Mouse (Mus musculus) CD4-positive, CD25-positive, alpha-beta regulatory T cell, adult 4 months (primary cell): Measurements from ENCODE around the gene Ube2d2b. TPM values are rescaled to one million over a fixed set of nuclear protein-coding genes. Genes with fewer than 3 reads are reported as not detected.

ENCODE experiments used
- ATAC-seq: one replicate; pipeline ENCODE4 v1.8.0; 2017
- polyA plus RNA-seq, 2 experiments: library from polyadenylated mRNA; unstranded; fragments of 100-300 nt; shearing (Covaris generic); gene quantifications; one replicate each; pipeline ENCODE4 v1.2.1; 2017

The Ube2d2b gene
- polyA plus RNA-seq, 2 experiments from 2014 or later = 0.32 TPM; not detected in 1

GRCm38 (mm10) chr5:107855546-107855945, 25.6 kb downstream of the Ube2d2b start:
- ATAC-seq = no peak

- peak; percentile 74 for ATAC-seq
Observed at GRCm38 (mm10) chr5:107858963-107859362, 29.1 kb downstream of the Ube2d2b start.

DNA sequence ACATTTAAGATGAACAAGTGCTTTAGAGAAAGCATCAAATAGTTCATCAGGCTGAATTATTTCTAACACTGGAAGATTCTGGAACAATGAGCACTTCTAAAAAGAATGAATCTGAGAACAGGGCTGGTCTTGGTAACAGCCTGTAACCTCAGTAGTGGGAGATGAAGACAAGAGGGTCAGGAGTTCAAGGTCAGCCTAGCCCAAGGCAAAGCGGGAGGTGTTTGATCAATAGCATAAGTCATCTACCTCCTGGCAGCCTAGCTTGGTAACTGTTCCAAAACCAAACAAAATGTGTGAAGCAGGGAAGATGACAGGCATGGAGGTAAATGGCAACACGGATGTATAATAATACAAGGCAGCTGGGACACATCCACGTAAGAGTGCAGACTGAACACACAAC, 34.1 kb downstream of the Ube2d2b start:
- no peak for ATAC-seq

DNA sequence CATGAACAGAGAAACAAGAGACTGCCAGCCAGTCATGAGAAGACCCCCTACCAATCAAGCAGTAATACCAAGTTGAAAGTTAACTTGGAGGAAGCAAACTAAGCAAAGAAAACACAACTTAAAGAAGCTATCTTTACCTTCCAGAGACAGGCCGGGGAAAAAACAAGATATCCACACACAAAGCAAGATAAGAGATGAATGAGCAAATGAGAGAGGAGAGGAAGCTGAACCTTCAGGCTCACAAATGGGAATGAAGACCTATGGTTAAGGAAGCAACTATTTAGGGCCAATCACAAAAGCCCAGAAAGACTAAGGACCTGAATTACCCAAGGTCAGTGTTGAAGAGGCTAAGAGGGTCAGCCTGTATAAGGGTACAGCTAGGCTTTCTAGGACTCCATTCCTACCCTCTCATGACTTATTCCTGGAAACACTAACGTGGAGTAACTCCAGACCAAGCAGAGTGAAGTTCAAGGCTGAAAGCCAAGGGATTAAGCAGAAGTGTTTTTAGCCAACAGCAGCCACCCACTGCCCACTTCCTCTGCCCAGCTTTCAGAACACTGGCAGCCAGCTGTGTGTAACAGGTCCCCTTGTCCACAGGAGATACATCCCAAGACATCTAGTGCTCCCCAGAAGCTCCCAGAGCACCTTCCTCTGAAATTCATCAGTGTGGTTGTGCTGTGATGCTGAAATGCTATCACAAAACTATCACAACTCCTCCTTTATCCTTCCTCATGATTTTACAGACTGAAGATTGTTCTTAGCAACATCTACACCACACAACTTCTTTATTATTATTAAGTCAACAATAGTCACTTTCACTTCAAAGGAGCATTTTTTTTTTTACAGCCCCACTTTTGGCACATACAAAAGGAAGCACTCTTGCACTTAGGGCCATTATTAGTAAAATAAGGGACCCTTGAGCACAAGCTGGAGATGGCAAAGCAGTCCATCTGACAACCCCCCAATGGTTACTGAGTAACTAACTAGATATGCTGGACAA, 36.5 kb downstream of the Ube2d2b start:
- no peak for ATAC-seq

- ATAC-seq = peak; percentile 79
Observed at GRCm38 (mm10) chr5:107867970-107868904, 38.3 kb downstream of the Ube2d2b start.

GRCm38 (mm10) chr5:107868905-107869424, 39.1 kb downstream of the Ube2d2b start:
- ATAC-seq = peak; percentile 68

GRCm38 (mm10) chr5:107869701-107870100, 39.8 kb downstream of the Ube2d2b start:
- no peak for ATAC-seq

- no peak for ATAC-seq
Observed at GRCm38 (mm10) chr5:107873330-107873729, 43.4 kb downstream of the Ube2d2b start.

- ATAC-seq = no peak
Observed at GRCm38 (mm10) chr5:107873886-107874302, 44.0 kb downstream of the Ube2d2b start.

DNA sequence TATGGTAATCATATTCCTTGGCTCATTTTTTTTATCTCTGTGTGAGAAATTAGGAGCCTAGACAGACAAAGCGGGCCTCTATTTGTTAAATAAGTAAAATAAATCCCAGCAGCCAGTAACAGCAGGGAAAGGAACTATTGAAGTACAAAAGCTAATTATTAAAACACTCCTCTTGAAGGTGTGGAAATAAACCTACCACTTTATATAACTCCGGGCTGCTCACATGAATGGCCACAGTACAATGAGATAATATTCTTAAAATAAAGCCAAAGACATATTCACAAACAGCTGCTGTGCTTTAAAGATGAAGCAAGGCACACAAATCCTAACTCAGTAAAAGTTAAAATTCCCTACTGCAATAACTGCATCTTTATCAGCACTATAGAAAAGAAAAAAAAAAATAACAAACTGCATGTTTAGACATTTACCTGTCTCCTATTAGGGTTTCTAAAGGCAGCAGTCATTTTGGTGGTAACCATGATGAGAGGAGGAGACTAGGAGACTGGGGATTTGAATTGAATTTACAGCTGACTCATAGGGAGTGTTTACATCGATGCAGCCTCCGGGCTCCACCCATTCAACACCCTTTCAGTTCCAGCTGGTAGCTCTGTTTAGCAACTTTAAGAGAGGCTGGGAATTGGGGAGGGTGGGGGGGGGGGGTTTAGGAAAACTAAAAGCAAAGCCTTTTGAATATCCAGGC, 44.8 kb downstream of the Ube2d2b start, which contains the start of gene Evi5:
Evi5 (minus strand) TSS at position 547 of the 700 bp plus-strand sequence.
- no peak for ATAC-seq

DNA sequence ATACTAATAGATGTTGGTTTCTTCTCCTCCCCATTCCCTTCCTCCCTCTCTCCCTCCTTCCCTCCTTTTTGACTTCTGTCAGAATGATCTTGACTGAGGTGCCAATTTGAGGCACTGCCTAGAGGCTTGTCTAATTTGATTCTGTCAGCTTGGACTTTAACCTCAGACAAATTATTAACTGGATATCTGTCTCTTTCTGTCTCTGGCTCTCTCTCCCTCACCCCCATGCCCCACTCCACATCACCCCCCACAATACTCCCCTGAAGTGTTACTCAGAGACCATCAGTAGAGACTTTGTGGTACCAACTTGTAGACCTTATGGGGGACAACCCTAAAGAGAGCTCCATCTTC, 45.3 kb downstream of the Ube2d2b start:
- no peak for ATAC-seq

DNA sequence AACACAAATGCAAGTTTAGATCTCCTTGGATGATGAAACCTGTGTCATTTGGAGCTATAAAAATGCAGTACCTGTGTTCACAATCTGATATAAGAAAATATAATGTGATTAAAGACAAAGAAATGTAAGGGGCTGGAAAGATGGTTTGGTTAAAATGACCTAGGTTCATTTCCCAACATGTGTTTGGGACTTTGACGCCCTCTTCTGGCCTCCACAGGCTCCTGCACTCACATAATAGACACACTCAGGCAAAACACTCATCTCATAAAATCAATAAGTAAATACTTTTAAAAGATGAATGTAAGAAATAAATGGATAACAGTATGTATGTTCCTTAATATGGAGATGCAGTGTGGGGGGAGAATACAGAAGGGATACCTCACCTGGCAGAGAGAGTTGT, 47.2 kb downstream of the Ube2d2b start:
- ATAC-seq = no peak

DNA sequence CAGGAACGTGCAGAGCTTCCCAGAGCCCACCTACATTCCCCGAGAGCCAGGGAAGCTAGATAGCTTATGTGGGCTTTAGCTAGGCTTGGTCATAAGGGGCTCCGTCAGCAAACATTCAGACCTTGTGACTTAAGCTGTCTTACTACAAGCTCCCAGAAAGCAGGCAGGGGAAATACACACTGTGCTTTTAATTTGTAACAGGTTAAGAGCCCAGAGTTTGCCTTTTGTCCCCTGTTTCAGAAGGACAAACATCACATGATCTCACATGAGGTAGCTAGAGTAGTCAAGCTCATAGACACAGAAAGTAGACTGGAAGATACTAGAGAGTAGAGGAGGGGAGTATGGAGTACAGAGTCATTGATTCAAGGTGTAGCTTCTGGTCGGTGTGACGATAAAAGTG, 50.8 kb downstream of the Ube2d2b start:
- ATAC-seq = no peak

Other genes starting within 250 kb of the Ube2d2b start
- gene Rpap2, start 232.7 kb upstream of the Ube2d2b start, polyA plus RNA-seq = 10 to 100 TPM; 37.7 to 52.2 TPM
- 10 to 100 TPM; 28.2 to 36.6 TPM for gene Glmn, start 232.2 kb upstream of the Ube2d2b start, polyA plus RNA-seq
- 1 to 10 TPM; 2.5 to 6.1 TPM for gene Gfi1, start 104.1 kb upstream of the Ube2d2b start, polyA plus RNA-seq
- gene Evi5, start 45.0 kb downstream of the Ube2d2b start, polyA plus RNA-seq = 1 to 10 TPM; 1.1 to 2.1 TPM
- gene Rpl5, start 70.4 kb downstream of the Ube2d2b start, polyA plus RNA-seq = 100 to 1,000 TPM in 1 of 2 experiments, 10 to 100 TPM in 1; 99.1 to 122 TPM
- gene Fam69a, start 157.0 kb downstream of the Ube2d2b start, polyA plus RNA-seq = 10 to 100 TPM; 66.3 to 87.7 TPM
- 10 to 100 TPM; 52.0 to 56.9 TPM for gene Mtf2, start 235.6 kb downstream of the Ube2d2b start, polyA plus RNA-seq